Mouse (Mus musculus): ENCODE data around the gene Btrc. TPM values are rescaled to one million over a fixed set of nuclear protein-coding genes. Genes with fewer than 3 reads are reported as not detected.

Btrc gene
- polyA plus RNA-seq, 1 experiment from 2014 or later: 50.3 TPM

- Histone ChIP-seq H3K27me3 (ENCODE audit: control insufficient read depth, insufficient read depth, low read depth, low read length) (no peaks in the 10 kb centered on the region), H3K36me3 (ENCODE audit: control insufficient read depth, insufficient read depth) (peaks cover 14% of the 10 kb centered on the region), H3K9me3 (replicated peaks; ENCODE audit: control insufficient read depth, low read length) (no peaks in the 10 kb centered on the region), H3K4me2 (ENCODE audit: low read depth, low read length) (no peak overlapping the region), H3K9ac (ENCODE audit: low read depth, low read length) (no peak overlapping the region), H3K27ac (ENCODE audit: low read length) (no peak overlapping the region), H3K4me3 (ENCODE audit: low read depth, low read length) (no peak overlapping the region), H3K4me1 (ENCODE audit: control insufficient read depth, low read depth, low read length) (no peaks in the 10 kb centered on the region)
- 53% methylated on average over 4 of the region's 4 CpGs for WGBS (ENCODE audit: insufficient replicate concordance)
- no peak for ATAC-seq (ENCODE audit: low read depth)
These were observed 111.2 kb downstream of the Btrc start for GRCm38 (mm10) chr19:45474686-45475085.

- H3K9ac ChIP-seq (ENCODE audit: low read depth, low read length): no peak overlapping the region
- ATAC-seq (ENCODE audit: low read depth): no peak
- H3K4me1 ChIP-seq (ENCODE audit: control insufficient read depth, low read depth, low read length): no peaks in the 10 kb centered on the region
- no peak overlapping the region for H3K27ac ChIP-seq (ENCODE audit: low read length)
- no peaks in the 10 kb centered on the region for H3K9me3 ChIP-seq (replicated peaks; ENCODE audit: control insufficient read depth, low read length)
- no peaks in the 10 kb centered on the region for H3K27me3 ChIP-seq (ENCODE audit: control insufficient read depth, insufficient read depth, low read depth, low read length)
- 85% methylated on average over 24 of the region's 24 CpGs for WGBS (ENCODE audit: insufficient replicate concordance)
- no peak overlapping the region for H3K4me3 ChIP-seq (ENCODE audit: low read depth, low read length)
- H3K36me3 ChIP-seq (ENCODE audit: control insufficient read depth, insufficient read depth): peaks cover 12% of the 10 kb centered on the region
- H3K4me2 ChIP-seq (ENCODE audit: low read depth, low read length): no peak overlapping the region
These were observed 112.5 kb downstream of the Btrc start for GRCm38 (mm10) chr19:45475928-45476553.

- Histone ChIP-seq H3K27me3 (ENCODE audit: control insufficient read depth, insufficient read depth, low read depth, low read length) (no peaks in the 10 kb centered on the region), H3K9ac (ENCODE audit: low read depth, low read length) (no peak overlapping the region), H3K4me2 (ENCODE audit: low read depth, low read length) (no peak overlapping the region), H3K4me3 (ENCODE audit: low read depth, low read length) (no peak overlapping the region), H3K4me1 (ENCODE audit: control insufficient read depth, low read depth, low read length) (no peaks in the 10 kb centered on the region), H3K9me3 (replicated peaks; ENCODE audit: control insufficient read depth, low read length) (no peaks in the 10 kb centered on the region), H3K27ac (ENCODE audit: low read length) (no peak overlapping the region), H3K36me3 (ENCODE audit: control insufficient read depth, insufficient read depth) (peaks cover 2% of the 10 kb centered on the region; the same call in 1 of the 2 replicates)
- WGBS (ENCODE audit: insufficient replicate concordance): 84% methylated on average over 6 of the region's 6 CpGs
- no peak for ATAC-seq (ENCODE audit: low read depth)
These were observed 116.0 kb downstream of the Btrc start for GRCm38 (mm10) chr19:45479548-45479947.

GRCm38 (mm10) chr19:45480490-45480889 is 117.0 kb downstream of the Btrc start:
- Histone ChIP-seq H3K27me3 (ENCODE audit: control insufficient read depth, insufficient read depth, low read depth, low read length) (no peaks in the 10 kb centered on the region), H3K27ac (ENCODE audit: low read length) (no peak overlapping the region), H3K9ac (ENCODE audit: low read depth, low read length) (no peak overlapping the region), H3K4me2 (ENCODE audit: low read depth, low read length) (no peak overlapping the region), H3K36me3 (ENCODE audit: control insufficient read depth, insufficient read depth) (no peaks in the 10 kb centered on the region), H3K4me3 (ENCODE audit: low read depth, low read length) (no peak overlapping the region), H3K9me3 (replicated peaks; ENCODE audit: control insufficient read depth, low read length) (no peaks in the 10 kb centered on the region), H3K4me1 (ENCODE audit: control insufficient read depth, low read depth, low read length) (no peaks in the 10 kb centered on the region)
- 74% methylated on average over 2 of the region's 2 CpGs for WGBS (ENCODE audit: insufficient replicate concordance)
- no peak for ATAC-seq (ENCODE audit: low read depth)

GRCm38 (mm10) chr19:45480951-45481350 is 117.4 kb downstream of the Btrc start:
- no peak overlapping the region for H3K4me3 ChIP-seq (ENCODE audit: low read depth, low read length)
- no peak overlapping the region for H3K4me2 ChIP-seq (ENCODE audit: low read depth, low read length)
- ATAC-seq (ENCODE audit: low read depth): no peak
- H3K9me3 ChIP-seq (replicated peaks; ENCODE audit: control insufficient read depth, low read length): no peaks in the 10 kb centered on the region
- H3K27me3 ChIP-seq (ENCODE audit: control insufficient read depth, insufficient read depth, low read depth, low read length): no peaks in the 10 kb centered on the region
- no peak overlapping the region for H3K9ac ChIP-seq (ENCODE audit: low read depth, low read length)
- H3K27ac ChIP-seq (ENCODE audit: low read length): no peak overlapping the region
- H3K4me1 ChIP-seq (ENCODE audit: control insufficient read depth, low read depth, low read length): no peaks in the 10 kb centered on the region
- no peaks in the 10 kb centered on the region for H3K36me3 ChIP-seq (ENCODE audit: control insufficient read depth, insufficient read depth)
- 80% methylated on average over 4 of the region's 4 CpGs for WGBS (ENCODE audit: insufficient replicate concordance)

- H3K4me1 ChIP-seq (ENCODE audit: control insufficient read depth, low read depth, low read length): peaks cover 2% of the 10 kb centered on the region
- 90% methylated on average over 2 of the region's 2 CpGs for WGBS (ENCODE audit: insufficient replicate concordance)
- no peak overlapping the region for H3K27ac ChIP-seq (ENCODE audit: low read length)
- no peak overlapping the region for H3K9ac ChIP-seq (ENCODE audit: low read depth, low read length)
- H3K4me3 ChIP-seq (ENCODE audit: low read depth, low read length): no peak overlapping the region
- no peaks in the 10 kb centered on the region for H3K36me3 ChIP-seq (ENCODE audit: control insufficient read depth, insufficient read depth)
- no peak overlapping the region for H3K4me2 ChIP-seq (ENCODE audit: low read depth, low read length)
- H3K9me3 ChIP-seq (replicated peaks; ENCODE audit: control insufficient read depth, low read length): no peaks in the 10 kb centered on the region
- no peaks in the 10 kb centered on the region for H3K27me3 ChIP-seq (ENCODE audit: control insufficient read depth, insufficient read depth, low read depth, low read length)
- ATAC-seq (ENCODE audit: low read depth): no peak
These were observed 119.9 kb downstream of the Btrc start for GRCm38 (mm10) chr19:45483470-45483869.

DNA sequence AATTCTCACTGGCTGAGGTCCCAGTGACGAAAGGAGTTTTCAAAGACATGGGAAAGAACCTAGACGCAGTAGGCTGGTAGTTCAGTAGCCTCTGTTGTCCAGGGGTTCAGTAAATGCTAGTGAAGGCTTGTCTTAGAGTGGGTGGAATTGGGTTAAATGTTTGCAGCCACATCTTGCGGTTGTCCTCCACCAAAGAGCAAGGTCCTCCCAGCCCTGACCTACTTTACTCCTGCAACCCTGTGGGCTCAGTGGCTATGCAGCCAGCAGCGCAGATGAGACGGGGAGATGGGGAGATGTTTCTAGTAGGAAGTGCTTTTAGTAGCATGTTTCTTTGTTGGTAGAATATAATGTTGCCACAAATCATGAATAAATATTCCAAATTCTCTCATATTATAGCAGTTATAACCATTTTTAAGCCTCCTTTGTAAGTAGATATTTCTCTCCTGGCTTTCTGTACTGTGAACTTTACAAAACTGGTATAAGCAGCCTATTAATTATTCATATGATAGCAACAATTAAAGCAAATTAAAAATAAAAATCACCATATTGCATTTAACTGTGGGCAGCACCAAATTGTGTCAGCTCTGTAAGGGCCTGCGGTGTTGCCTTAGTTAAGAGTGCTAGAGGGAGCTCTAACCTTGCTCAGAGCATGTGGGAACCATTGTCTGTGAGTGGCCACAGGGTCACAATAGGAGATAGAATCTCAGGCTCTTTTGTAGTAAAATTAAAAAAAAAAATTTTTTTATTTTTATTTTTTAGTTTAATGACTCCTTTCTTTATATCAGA is 122.9 kb downstream of the Btrc start:
- Histone ChIP-seq H3K4me1 (ENCODE audit: control insufficient read depth, low read depth, low read length) (peaks cover 6% of the 10 kb centered on the region), H3K27me3 (ENCODE audit: control insufficient read depth, insufficient read depth, low read depth, low read length) (no peaks in the 10 kb centered on the region), H3K27ac (ENCODE audit: low read length) (no peak overlapping the region), H3K4me3 (ENCODE audit: low read depth, low read length) (no peak overlapping the region), H3K9me3 (replicated peaks; ENCODE audit: control insufficient read depth, low read length) (no peaks in the 10 kb centered on the region), H3K4me2 (ENCODE audit: low read depth, low read length) (no peak overlapping the region), H3K9ac (ENCODE audit: low read depth, low read length) (no peak overlapping the region), H3K36me3 (ENCODE audit: control insufficient read depth, insufficient read depth) (0 out of 2 replicates have a peak, but pooled peaks cover 3% of the 10 kb centered on the region)
- no peak for ATAC-seq (ENCODE audit: low read depth)
- whole genome bisulfite sequencing (ENCODE audit: insufficient replicate concordance): 80% methylated on average over 6 of the region's 6 CpGs

GRCm38 (mm10) chr19:45486992-45487387 is 123.5 kb downstream of the Btrc start:
- WGBS (ENCODE audit: insufficient replicate concordance): 42% methylated on average over 3 of the region's 3 CpGs

GRCm38 (mm10) chr19:45489961-45490360 is 126.4 kb downstream of the Btrc start:
- Histone ChIP-seq H3K27me3 (ENCODE audit: control insufficient read depth, insufficient read depth, low read depth, low read length) (no peaks in the 10 kb centered on the region), H3K27ac (ENCODE audit: low read length) (no peak overlapping the region), H3K9ac (ENCODE audit: low read depth, low read length) (no peak overlapping the region), H3K4me2 (ENCODE audit: low read depth, low read length) (no peak overlapping the region), H3K4me3 (ENCODE audit: low read depth, low read length) (no peak overlapping the region), H3K36me3 (ENCODE audit: control insufficient read depth, insufficient read depth) (0 out of 2 replicates have a peak, but pooled peaks cover 3% of the 10 kb centered on the region), H3K4me1 (ENCODE audit: control insufficient read depth, low read depth, low read length) (peaks cover 6% of the 10 kb centered on the region), H3K9me3 (replicated peaks; ENCODE audit: control insufficient read depth, low read length) (no peaks in the 10 kb centered on the region)
- ATAC-seq (ENCODE audit: low read depth): 0 out of 2 replicates have a peak, but pooled peaks have one; percentile 16
- WGBS (ENCODE audit: insufficient replicate concordance): 37% methylated on average over 6 of the region's 6 CpGs

More at GRCm38 (mm10) chr19:45486992-45487387, 123.5 kb downstream of the Btrc start:
- Histone ChIP-seq H3K36me3 (ENCODE audit: control insufficient read depth, insufficient read depth) (0 out of 2 replicates have a peak, but pooled peaks cover 3% of the 10 kb centered on the region), H3K9ac (ENCODE audit: low read depth, low read length) (no peak overlapping the region), H3K4me3 (ENCODE audit: low read depth, low read length) (no peak overlapping the region), H3K4me2 (ENCODE audit: low read depth, low read length) (no peak overlapping the region), H3K4me1 (ENCODE audit: control insufficient read depth, low read depth, low read length) (peaks cover 6% of the 10 kb centered on the region), H3K27me3 (ENCODE audit: control insufficient read depth, insufficient read depth, low read depth, low read length) (no peaks in the 10 kb centered on the region), H3K9me3 (replicated peaks; ENCODE audit: control insufficient read depth, low read length) (no peaks in the 10 kb centered on the region), H3K27ac (ENCODE audit: low read length) (no peak overlapping the region)
- no peak for ATAC-seq (ENCODE audit: low read depth)

Data from liver, embryonic 16.5 days (tissue).